8 mouse cellular contexts compared by ENCODE assay signal in the genomic region with DNA sequence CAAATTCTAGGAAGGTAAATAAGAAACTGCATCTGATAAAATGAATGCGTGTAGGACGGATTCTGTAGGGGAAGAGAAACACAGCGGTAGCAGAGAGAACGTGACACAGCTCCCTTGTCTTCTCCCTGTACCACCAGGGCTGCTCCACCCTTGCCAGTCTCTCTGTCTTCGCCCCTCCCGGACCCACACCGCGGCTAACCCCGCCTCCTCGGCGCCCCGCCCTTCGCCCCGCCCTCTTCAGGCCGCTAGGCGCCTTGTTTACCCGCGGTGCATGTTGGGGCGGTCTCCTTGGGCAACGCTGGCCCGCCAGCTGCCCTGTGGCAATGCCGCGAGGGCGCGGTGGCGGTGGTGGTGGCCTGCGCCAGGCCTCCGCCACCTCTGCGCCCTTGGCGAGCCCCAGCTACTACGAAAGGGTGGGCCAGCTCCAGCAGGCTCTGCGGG. TPM values are rescaled to one million over a fixed set of nuclear protein-coding genes. Genes with fewer than 3 reads are reported as not detected.
DNase-seq lines count a peak whose midpoint lies in the region; ATAC-seq and TF ChIP-seq lines count a peak whose summit lies in the region.

A gene (plus strand): TSS at position 266 of the 441 bp plus-strand sequence.

- peak within 1 kb of the TSS; percentile 96 for H3K4me3 ChIP-seq in bone marrow, adult 2 months (replicated peaks; ENCODE audit: control insufficient read depth, low read depth, low read length)
- H3K4me3 ChIP-seq in embryonic facial prominence, embryonic 14.5 days (ENCODE audit: low read depth, low read length), result peak within 1 kb of the TSS; percentile 87
- H3K4me3 ChIP-seq in limb, embryonic 13.5 days, result peak within 1 kb of the TSS; percentile 93
- peak within 1 kb of the TSS; percentile 90 for H3K4me3 ChIP-seq in midbrain, embryonic 15.5 days

- peak within 1 kb of the TSS; percentile 70 for H3K4me2 ChIP-seq in embryonic facial prominence, embryonic 14.5 days (ENCODE audit: low read depth, low read length)
- peak within 1 kb of the TSS; percentile 72 for H3K4me2 ChIP-seq in limb, embryonic 13.5 days (replicated peaks)
- peak within 1 kb of the TSS; percentile 87 for H3K4me2 ChIP-seq in midbrain, embryonic 15.5 days

- WGBS in bone marrow, adult 2 months, result under 1% methylated on average over 32 of the region's 32 CpGs
- under 1% methylated on average over 22 of the region's 32 CpGs for WGBS in embryonic facial prominence, embryonic 14.5 days
- whole genome bisulfite sequencing in limb, embryonic 13.5 days, result 1% methylated on average over 32 of the region's 32 CpGs
- under 1% methylated on average over 32 of the region's 32 CpGs for WGBS in midbrain, embryonic 15.5 days

- peak; percentile 97 for DNase-seq in A20 (ENCODE audit: low read depth, low spot score)
- peak; percentile 95 for DNase-seq in embryonic facial prominence, embryonic 14.5 days (ENCODE audit: low spot score)
- peak; percentile 93 for DNase-seq in heart, adult 8-10 months (ENCODE audit: low spot score)
- peak; percentile 93 for DNase-seq in kidney, adult 9 months
- DNase-seq in spleen, adult 18-20 months, result peak; percentile 90 to 93

- no peaks in the 10 kb centered on the region for H3K27me3 ChIP-seq in embryonic facial prominence, embryonic 14.5 days (replicated peaks; ENCODE audit: control insufficient read depth, insufficient read depth, low read length)
- H3K27me3 ChIP-seq in limb, embryonic 13.5 days, result no peaks in the 10 kb centered on the region
- 0 out of 2 replicates have a peak, but pooled peaks cover 3% of the 10 kb centered on the region for H3K27me3 ChIP-seq in midbrain, embryonic 15.5 days (replicated peaks)

- no peaks in the 10 kb centered on the region for H3K36me3 ChIP-seq in embryonic facial prominence, embryonic 14.5 days (ENCODE audit: control insufficient read depth, insufficient read depth, low read length)
- H3K36me3 ChIP-seq in limb, embryonic 13.5 days, result no peaks in the 10 kb centered on the region
- H3K36me3 ChIP-seq in midbrain, embryonic 15.5 days (replicated peaks), result no peaks in the 10 kb centered on the region

- ATAC-seq in embryonic facial prominence, embryonic 14.5 days (ENCODE audit: low read depth), result peak; percentile 99
- peak; percentile 99 for ATAC-seq in limb, embryonic 13.5 days (ENCODE audit: low FRiP score, low read depth)
- ATAC-seq in midbrain, embryonic 15.5 days (replicated peaks), result peak; percentile 98

- H3K27ac ChIP-seq in bone marrow, adult 2 months (ENCODE audit: control insufficient read depth, insufficient read depth, low read depth, low read length, poor library complexity), result peak within 1 kb of the TSS; percentile 92
- peak within 1 kb of the TSS; percentile 70 for H3K27ac ChIP-seq in embryonic facial prominence, embryonic 14.5 days (replicated peaks; ENCODE audit: low read depth, low read length)
- H3K27ac ChIP-seq in limb, embryonic 13.5 days, result peak within 1 kb of the TSS; percentile 63
- H3K27ac ChIP-seq in midbrain, embryonic 15.5 days, result peak within 1 kb of the TSS; percentile 88

- peak; percentile 87; the same call in 1 of the 2 replicates for TF ChIP-seq POLR2A in bone marrow, adult 2 months (IDR thresholded peaks at IDR 0.05; ENCODE audit: borderline replicate concordance, control insufficient read depth, low read depth, low read length)

- H3K9ac ChIP-seq in embryonic facial prominence, embryonic 14.5 days (ENCODE audit: low read depth, low read length), result peak within 1 kb of the TSS; percentile 83
- peak within 1 kb of the TSS; percentile 82 for H3K9ac ChIP-seq in limb, embryonic 13.5 days
- peak within 1 kb of the TSS; percentile 79 for H3K9ac ChIP-seq in midbrain, embryonic 15.5 days

- H3K9me3 ChIP-seq in embryonic facial prominence, embryonic 14.5 days (ENCODE audit: control insufficient read depth, low read length), result no peaks in the 10 kb centered on the region
- no peaks in the 10 kb centered on the region for H3K9me3 ChIP-seq in limb, embryonic 13.5 days
- H3K9me3 ChIP-seq in midbrain, embryonic 15.5 days, result no peaks in the 10 kb centered on the region

- no peak for TF ChIP-seq CTCF in bone marrow, adult 2 months (IDR thresholded peaks at IDR 0.05; ENCODE audit: control insufficient read depth, insufficient read depth, low read length)

- no peaks in the 10 kb centered on the region; the same call in 1 of the 2 replicates for H3K4me1 ChIP-seq in bone marrow, adult 2 months (ENCODE audit: control insufficient read depth, insufficient read depth, low read length)
- no peaks in the 10 kb centered on the region for H3K4me1 ChIP-seq in embryonic facial prominence, embryonic 14.5 days (ENCODE audit: control insufficient read depth, insufficient read depth, low read length)
- no peaks in the 10 kb centered on the region for H3K4me1 ChIP-seq in limb, embryonic 13.5 days
- H3K4me1 ChIP-seq in midbrain, embryonic 15.5 days, result peaks cover 6% of the 10 kb centered on the region; the same call in 1 of the 2 replicates

RNA-seq across cellular contexts. Expression of the gene that starts here (rescaled TPM):
- 18.8 and 37.8 TPM in 2 replicates for polyA plus RNA-seq in bone marrow, adult 2 months (2011; ENCODE audit: insufficient read depth, insufficient read length, low replicate concordance, missing spikeins)
- polyA plus RNA-seq in embryonic facial prominence, embryonic 14.5 days (2014; fragmentation: Nextera tagmentation; extraction: Ambion mirVana), result 27.6 and 31.2 TPM in 2 replicates
- 100 to 1,000 TPM; 111 to 137 (median 121) TPM for total RNA-seq in heart, adult 8-10 months (2022)
- polyA plus RNA-seq in limb, embryonic 13.5 days (2015; fragmentation: Nextera tagmentation; extraction: Ambion mirVana), result 32.3 and 33.8 TPM in 2 replicates
- 28.2 and 30.4 TPM in 2 replicates for polyA plus RNA-seq in midbrain, embryonic 15.5 days (2015; fragmentation: Nextera tagmentation; extraction: Ambion mirVana)

Comparison
In these comparisons a context has a peak if more than half of its experiments do, and no peak if none do; other contexts are left out.
1. Peak in every context shown above with its lines: DNase-seq, ATAC-seq, H3K4me3 ChIP-seq and H3K27ac ChIP-seq.